Mouse (Mus musculus) large intestine, adult 2 months (tissue): ENCODE measurements around the gene Cox7a1. TPM values are rescaled to one million over a fixed set of nuclear protein-coding genes. Genes with fewer than 3 reads are reported as not detected.
"Not testable (repeated sequence)": the region's sequence is repeated elsewhere in the genome, so short reads cannot be mapped to it uniquely, and the experiment has no call there.

Source experiments
- DNase-seq: peaks from one replicate; pipeline ENCODE4 v3.0.0-alpha.2; 2012; ENCODE audit warnings: low read depth, low spot score
- WGBS: fragments of 180-500 bp; shearing (Covaris S2); methylation state at CpG from one replicate; pipeline ENCODE4 v1.1.7; 2018; 5-methylcytosine and 5-hydroxymethylcytosine counted together
- polyA plus RNA-seq: library from polyadenylated mRNA; depleted of rRNA; stranded (reverse); fragments of >200 nt; gene quantifications from 2 replicates; pipeline ENCODE4 v1.2.3, GENCODE M21; 2012; rRNA removed

Cox7a1 gene
- 90.2 and 179 TPM in 2 replicates for polyA plus RNA-seq

- DNase-seq = peak; percentile 98
- WGBS = under 1% methylated on average over 11 of the region's 11 CpGs
These were observed at the start of gene Cox7a1 for GRCm38 (mm10) chr7:30183879-30184289. Cox7a1 (plus strand) TSS chr7:30184144.

DNA sequence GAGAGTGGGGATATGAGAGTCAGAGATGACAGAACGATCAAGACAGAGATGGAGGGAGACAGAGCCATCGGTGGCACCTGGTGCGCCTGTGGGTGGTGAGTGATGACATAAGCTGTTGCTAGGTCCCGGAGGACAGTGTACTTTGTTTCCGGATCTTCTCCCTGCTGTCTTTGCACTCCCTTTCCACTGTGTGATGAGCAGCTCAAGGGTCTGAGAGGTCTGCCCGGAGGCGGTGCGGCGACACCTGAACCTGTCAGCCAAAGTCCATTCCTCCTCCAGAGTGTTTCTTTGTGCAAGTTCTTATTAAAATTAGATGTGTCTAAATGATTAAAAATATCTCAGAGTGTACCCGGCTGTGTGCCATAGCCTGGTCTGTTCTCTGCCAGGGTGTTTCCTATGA lies 47.1 kb upstream of the Cox7a1 start:
- WGBS = 93% methylated on average over 10 of the region's 10 CpGs

GRCm38 (mm10) chr7:30143170-30143554 lies 40.8 kb upstream of the Cox7a1 start:
- WGBS = 18% methylated on average over 8 of the region's 8 CpGs
- no peak for DNase-seq

More for the DNA sequence above, 47.1 kb upstream of the Cox7a1 start:
- no peak for DNase-seq

GRCm38 (mm10) chr7:30143555-30144209 lies 40.3 kb upstream of the Cox7a1 start:
- whole genome bisulfite sequencing = 8% methylated on average over 35 of the region's 35 CpGs

GRCm38 (mm10) chr7:30147011-30147410 lies 36.9 kb upstream of the Cox7a1 start:
- WGBS = 97% methylated on average over 5 of the region's 5 CpGs
- DNase-seq = no peak

More at GRCm38 (mm10) chr7:30143555-30144209, 40.3 kb upstream of the Cox7a1 start:
- no peak for DNase-seq

DNA sequence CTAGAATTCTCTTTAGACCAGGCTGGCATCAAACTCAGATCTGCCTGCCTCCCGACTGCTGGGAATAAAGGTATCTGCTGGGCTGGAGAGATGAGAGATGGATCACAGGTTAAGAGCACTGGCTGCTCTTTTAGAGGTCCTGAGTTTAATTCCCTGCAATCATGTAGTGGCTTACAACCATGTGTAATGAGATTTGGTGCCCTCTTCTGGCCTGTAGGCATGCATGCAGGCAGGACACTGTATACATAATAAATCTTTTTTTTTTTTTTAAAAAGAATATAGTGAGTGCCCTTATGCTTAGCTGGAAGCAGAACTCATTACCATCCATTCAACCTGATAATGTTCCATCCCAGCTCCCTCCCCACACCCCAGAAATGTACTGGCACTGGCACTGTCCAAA lies 29.9 kb upstream of the Cox7a1 start:
- WGBS = 86% methylated on average over 1 of the region's 1 CpGs

GRCm38 (mm10) chr7:30155507-30155906 lies 28.4 kb upstream of the Cox7a1 start:
- over 99% methylated on average over 3 of the region's 3 CpGs for WGBS
- no peak for DNase-seq

More for the DNA sequence above, 29.9 kb upstream of the Cox7a1 start:
- DNase-seq = no peak

- no peak for DNase-seq
- WGBS = 96% methylated on average over 5 of the region's 5 CpGs
These were observed 20.8 kb upstream of the Cox7a1 start for GRCm38 (mm10) chr7:30163113-30163512.

GRCm38 (mm10) chr7:30164745-30165144 lies 19.2 kb upstream of the Cox7a1 start:
- WGBS = 97% methylated on average over 2 of the region's 2 CpGs
- no peak for DNase-seq

- no peak for DNase-seq
- WGBS = under 1% methylated on average over 21 of the region's 21 CpGs
These were observed 14.9 kb upstream of the Cox7a1 start for GRCm38 (mm10) chr7:30168914-30169582.

DNA sequence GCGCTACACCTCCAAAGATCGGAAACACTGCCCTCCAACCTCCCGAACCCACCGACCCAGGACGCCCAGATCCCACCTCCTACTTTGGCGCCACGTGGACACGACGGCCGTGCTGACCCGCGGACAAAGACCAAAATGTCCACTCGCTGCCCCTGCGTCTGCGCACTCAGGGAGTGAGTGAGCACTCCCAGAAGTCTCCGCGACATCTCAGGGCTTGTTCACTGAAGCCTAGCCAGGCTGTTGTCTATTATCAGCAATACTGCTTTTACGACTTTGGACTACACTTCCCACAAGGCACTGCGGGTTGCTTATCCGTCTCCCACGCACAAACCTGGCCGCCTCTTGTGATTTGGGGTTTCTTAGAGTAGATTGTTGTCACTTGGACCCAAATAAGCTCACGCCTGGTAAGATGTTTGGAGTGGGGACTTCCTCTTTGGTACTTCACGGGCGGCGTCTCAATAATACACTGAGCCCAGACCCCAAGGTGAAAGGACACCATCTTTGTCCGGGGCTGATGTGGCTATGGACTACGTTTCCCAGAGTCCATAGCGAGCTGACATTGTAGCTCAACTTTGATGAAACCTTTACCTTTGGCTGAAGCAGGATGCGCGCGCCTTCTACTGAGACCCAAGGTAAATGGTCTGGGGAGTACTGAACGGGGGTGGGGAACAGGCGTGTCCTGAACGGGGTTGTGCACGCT lies 14.2 kb upstream of the Cox7a1 start, which contains the start of gene Zfp146:
Gene Zfp146 (minus strand): TSS at position 168 of the 700 bp plus-strand sequence.
- under 1% methylated on average over 36 of the region's 36 CpGs for WGBS
- peak; percentile 98 for DNase-seq

GRCm38 (mm10) chr7:30170283-30170951 lies 13.5 kb upstream of the Cox7a1 start:
- WGBS = 11% methylated on average over 11 of the region's 11 CpGs
- DNase-seq = no peak

DNA sequence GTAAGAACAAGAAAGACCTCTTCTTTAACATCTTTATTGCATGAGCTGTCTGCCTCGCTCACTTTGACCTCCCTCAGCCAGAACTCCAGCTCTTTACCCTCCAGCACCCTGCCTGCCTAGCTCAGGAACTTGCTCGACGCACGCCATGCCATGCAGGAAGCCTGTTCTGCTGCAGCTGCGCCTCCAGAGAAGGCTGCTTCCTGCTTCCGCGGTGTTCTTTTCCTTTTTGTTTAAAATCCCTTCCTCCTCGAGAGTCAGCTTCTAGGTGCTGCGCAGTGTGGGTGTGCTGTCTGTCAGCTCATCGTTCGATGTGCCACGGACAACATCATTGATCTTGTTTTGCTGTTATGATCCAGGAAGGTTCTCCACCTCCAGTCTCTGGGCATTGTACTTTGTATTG lies 7.5 kb upstream of the Cox7a1 start:
- no peak for DNase-seq
- WGBS = 86% methylated on average over 12 of the region's 12 CpGs

DNA sequence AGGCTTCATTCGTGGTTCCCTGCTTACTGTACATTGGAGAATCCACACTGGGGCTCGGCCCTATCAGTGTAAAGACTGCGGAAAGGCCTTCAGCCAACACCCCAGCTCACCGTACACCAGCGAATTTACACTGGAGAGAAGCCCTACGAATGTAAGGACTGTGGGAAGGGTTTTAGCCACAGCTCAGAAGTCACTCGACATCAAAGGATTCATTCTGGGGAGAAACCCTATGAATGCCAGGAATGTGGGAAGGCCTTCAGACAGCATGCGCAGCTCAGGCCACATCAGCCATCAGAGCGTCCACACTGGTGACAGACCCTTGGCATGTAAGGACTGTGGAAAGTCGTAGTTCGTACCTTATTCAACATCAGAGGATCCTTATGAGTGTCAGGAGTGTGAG lies 5.7 kb upstream of the Cox7a1 start:
- no peak for DNase-seq
- WGBS = 86% methylated on average over 11 of the region's 11 CpGs

DNA sequence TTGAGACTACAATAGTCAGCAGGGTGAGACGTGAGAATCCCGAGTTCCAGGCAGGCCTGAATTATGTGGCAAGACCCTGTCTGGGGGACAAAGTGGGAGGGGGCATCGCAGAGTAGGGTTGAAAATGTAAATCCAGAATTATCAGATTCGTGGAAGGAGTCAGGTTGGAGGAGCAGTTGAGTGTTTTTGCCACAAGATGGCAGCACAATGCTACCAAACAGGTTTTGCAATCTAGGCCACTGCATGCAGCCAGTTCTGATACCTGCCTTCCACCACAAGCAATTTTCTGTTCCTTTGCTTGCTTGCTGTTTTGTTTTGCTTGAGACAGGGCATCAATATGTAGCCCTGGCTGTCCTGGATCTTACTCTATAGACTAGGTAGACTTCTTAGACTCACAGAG lies 2.6 kb upstream of the Cox7a1 start:
- 0% methylated on average over 4 of the region's 4 CpGs for WGBS
- DNase-seq = no peak

DNA sequence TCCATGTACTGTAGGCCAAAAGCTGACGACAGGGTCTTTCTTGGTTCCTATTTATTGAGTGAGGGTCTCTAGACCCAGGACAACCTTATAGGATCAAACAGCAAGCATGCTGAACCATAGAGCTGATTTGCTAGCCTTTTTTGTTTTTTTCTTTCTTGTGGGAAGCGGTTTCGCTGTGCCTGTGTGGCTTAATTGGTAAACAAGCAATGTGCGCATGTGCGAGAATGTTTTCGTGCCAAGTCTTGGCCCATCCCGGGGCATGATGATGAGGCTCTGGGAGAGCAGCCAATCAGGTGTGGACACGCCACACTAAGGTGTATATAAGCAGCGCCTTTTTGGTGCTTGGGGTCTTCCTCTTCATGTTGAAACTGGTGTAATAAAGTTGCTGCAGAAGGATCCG lies 2.0 kb upstream of the Cox7a1 start:
- not testable (repeated sequence) for DNase-seq
- WGBS = 80% methylated on average over 10 of the region's 10 CpGs

DNA sequence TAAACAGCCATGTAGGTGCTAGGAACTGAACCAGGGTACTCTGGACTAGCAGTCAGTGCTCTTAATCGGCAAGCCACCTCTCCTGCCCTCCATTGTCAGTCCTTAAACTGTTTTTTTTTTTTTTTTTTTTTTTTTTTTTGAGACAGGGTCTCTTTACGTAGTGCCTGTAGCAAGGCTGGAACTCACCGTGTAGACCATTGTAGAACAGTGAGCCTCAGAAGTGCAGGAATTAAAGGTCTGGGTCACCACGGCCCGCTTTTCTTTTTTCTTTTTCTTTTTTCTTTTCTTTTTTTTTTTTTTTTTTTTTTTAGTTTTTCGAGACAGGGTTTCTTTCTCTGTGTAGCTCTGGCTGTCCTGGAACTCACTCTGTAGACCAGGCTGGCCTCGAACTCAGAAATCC lies 755 bp upstream of the Cox7a1 start:
- DNase-seq = not testable (repeated sequence)
- 66% methylated on average over 7 of the region's 7 CpGs for WGBS

DNA sequence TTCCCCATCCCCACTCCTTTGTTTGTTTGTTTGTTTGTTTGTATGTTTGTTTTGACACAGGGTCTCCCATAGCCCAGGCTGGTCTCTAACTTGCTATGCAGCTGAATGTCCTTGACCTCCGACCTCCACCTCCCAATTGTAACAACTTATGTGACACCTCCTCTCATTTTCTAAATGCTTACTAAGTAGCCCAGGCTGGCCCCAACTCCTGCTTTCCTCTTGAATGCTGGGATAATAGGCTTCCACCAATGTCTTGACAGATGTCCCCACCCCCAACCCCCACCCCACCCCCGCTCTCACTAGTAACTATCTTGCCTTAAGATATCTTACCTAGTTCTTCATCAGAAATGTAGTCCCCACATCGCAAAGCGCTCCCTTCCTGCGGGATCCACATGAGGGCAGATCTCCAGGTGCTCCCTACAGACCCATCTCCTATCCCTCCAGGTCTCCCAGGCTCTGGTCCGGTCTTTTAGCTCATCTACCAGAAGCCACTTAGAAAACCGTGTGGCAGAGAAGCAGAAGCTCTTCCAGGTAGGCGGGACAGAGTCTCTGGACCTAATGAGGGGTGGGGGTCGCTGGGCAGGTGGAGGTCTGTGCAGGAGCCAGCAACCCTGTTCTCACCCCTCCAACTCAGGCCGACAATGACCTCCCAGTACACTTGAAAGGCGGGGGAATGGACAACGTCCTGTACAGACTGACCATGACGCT lies 851 bp downstream of the Cox7a1 start:
- 77% methylated on average over 13 of the region's 13 CpGs for WGBS
- DNase-seq = no peak

DNA sequence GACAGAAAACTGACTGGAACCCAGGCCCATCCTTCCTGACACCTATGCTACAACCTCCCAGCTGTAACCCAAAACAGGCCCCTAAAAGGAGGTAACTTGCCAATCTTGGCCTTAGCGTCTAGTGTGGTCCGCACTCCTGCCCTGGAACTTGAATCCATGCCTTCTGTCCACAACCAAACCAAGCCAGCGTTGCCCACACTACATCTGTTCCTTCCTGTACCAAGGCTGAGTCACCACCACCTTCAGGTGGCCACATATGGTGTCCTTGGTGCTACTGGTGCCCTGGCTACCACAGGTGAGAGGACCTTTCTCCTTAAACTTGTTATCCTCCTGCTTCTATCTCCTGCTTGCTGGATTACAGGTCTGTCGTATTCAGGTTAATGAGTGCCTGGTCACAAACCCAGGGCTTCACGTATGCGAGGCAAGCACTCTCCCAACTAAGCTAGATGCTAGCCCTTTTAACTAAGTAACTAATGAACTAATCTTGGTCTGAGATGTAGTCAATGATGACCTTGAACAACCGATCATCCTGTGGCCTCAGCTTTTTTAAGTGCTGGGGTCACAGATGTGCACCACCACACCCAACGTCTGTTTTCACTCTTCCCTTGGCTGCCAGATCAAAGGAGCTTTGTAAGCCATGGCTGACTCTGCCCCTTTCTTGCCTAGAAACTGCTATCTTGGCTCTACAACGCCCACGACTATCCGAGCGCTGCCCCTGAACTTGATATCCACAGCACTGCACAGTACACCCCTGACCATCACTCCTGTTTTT lies 4.6 kb downstream of the Cox7a1 start:
- 72% methylated on average over 12 of the region's 12 CpGs for whole genome bisulfite sequencing
- no peak for DNase-seq
